Mouse (Mus musculus) kidney, postnatal 36 days (tissue): ENCODE measurements around the gene Ubp1.

ENCODE experiments used
- DNase-seq, 2 experiments: peaks; one replicate each; pipeline ENCODE4 v3.0.0; 2021 to 2022; ENCODE audit warnings: mixed read lengths in 2 of 2

The Ubp1 gene

DNA sequence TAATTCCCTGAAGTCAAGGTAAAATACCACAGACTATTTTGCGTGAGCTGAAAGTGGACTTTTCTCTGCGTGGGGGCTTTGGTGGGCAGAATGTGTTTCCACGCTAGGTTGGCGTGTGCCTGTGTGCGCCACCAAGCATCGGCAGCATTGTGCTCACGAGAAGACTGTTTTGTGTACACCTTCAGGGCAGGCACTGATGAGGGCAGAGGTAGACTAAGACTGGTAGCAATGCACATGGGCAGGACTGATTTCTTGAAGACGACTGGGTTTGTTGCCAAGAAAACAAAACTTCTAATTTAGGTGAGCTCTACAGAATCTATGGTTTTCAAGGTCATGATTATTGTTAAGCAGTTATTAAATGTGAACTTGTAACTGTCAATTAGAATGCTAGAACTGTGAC, 38.7 kb downstream of the Ubp1 start:
- DNase-seq, result no peak

DNA sequence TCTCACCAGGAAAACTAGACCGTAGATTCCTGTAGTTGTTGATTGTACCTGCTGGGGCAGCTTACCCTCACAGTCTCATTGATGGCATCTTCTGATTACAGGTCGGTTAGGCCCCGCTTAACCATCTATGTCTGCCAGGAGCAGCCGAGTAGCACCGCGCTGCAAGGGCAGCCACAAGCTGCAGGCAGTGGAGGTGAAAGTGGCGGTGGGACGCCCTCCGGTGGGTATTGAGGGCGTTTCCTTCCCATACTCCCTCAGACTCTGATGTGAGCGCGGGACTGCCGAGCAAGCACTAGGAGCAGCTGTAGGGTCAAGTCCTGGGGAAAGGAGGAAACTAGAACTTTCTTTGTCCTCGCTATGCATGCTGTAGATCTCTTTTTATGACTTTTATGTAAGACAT, 39.3 kb downstream of the Ubp1 start:
- peak in 1 of 2 experiments; percentile 27 for DNase-seq

DNA sequence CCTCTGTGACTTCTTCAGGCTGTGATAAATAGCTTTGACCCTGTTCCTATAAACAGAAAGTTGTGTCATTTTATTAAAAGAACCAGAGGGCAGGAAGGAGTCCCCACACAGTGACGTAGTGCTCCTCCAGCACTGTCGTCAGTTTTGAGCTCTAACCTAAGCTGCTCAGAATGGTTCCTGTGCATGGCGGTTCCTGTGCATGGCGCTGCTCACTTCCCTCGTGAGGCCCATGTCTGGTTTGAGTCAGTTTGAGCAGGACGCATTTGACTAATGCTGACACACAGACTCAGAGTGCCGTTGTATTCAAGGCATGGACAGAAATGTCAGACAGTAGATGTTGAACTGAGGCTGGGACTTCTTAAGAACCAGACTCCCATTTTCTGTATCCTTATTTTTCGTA, 40.9 kb downstream of the Ubp1 start:
- no peak for DNase-seq

DNA sequence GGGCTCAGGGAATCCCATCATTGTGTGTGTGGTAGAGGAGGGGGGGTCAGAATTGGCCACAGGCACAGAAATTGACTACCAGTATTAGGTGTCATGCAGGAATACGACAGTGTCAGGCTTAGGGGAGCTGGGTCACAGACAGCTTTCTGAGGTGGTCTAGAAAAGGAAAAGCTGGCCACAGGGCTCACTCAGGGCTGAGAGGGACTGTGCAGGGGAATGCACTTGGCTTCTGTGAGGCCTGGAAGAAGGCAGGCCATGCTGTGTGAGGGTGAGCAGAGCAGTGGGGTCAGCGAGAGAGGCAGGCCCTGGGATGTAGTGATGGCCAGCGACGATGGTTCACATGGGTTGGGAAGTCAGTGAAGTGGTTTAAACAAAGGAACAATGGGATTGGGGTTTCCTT, 43.1 kb downstream of the Ubp1 start:
- DNase-seq, result no peak

DNA sequence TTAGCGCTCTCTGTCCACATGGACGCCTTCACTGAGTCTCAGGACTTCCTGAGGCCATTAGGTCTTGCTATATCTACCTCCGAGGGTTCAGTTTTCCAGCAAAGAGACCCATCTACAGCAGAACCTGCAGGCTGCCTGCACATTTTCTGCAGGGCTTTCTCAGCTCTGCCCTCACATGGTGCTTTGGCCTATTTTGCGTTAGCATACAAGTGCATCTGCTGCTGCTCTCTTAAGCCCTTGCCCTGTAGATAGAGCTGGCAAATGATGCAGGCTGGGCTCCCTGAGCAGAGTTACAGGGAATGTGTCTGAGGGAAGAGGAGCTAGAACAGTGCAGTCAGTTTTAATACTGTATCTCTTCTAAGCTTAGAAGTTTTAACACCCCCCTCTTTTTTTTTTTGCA, 44.2 kb downstream of the Ubp1 start:
- DNase-seq, result no peak

DNA sequence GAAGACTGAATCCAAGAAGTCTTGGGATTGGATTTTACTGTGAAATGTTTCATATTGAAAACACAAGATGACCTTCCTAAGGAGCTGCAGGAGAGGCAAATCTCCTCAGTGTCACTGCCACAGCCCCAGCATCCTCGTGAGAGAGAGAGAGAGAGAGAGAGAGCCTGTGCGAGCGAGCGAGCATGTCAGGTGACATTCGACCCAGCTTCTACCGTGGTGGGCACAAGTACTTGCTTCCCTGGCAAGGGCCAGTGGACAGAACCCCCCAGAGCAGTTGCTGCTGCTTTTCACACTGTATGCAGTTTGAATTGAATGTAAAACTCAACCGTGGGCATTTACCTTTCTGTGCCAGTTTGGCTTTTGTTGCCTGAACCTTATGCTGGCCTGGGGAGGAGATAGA, 44.7 kb downstream of the Ubp1 start:
- no peak for DNase-seq

DNA sequence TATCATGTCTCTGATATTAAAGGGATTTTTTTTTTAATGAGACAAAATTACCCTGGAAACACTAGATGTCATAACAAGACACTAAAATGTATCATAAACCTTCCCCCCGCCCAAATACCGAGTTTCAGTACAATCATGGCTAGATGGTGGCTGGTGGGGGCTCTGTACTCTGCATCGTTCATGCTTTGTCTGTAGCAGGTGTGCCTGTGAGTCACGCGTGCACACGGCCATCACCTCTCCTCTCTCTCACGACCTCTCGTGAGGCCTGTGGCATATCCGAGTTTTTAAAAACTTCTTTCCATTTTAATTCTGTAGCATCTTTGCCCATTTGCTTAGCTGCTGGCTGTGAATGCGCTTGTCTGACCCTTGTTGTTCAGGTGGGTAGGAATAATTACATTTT, 45.5 kb downstream of the Ubp1 start:
- DNase-seq, result no peak

DNA sequence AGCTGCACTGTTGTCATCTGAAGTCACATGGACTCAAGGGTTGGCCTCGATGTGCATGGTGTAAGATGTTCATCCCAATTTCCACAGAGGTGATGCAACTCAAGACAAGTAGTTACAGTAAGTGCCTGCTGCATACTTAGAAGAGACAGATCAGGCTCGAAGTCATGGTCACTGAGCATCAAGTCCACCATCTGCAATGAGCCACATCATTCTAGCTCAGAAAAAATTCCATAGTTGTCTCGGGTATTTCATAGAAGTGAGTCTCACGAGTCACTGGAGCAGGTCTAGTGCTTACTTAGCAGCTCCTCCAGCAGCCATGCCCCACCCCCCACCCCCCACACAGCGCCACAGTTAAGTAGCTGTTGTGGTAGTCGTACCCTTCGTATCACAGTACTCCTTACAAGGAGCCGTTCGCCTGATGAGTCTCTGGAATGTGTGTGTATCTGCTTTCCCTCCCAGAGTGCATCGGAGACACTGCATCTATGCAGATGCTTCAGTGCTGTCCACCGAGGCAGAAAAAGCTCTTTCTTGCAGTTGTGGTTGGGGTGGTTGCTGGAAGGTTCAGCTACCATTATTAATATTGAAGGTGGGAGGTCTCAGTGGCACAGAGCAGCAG, 46.6 kb downstream of the Ubp1 start:
- no peak for DNase-seq

DNA sequence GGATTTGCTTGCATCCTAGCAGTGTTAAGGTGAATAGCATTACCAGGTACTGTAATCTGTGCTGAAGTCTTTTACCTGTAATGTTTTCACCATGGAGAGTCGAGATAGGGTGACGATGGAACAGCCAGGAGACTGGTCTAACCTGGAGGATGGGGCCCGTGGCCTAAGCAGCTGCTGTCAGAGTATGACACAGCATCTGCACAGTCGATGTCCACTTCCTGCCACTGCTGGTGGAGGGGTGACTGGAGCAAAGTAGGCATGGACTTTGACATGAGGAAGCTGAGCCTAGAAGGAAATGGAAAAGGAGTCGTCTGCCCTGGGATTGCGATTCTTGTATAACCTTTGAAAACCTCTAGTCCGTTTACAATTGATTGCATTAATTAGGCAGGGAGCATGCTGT, 47.9 kb downstream of the Ubp1 start:
- DNase-seq, result peak; percentile 25 to 27

DNA sequence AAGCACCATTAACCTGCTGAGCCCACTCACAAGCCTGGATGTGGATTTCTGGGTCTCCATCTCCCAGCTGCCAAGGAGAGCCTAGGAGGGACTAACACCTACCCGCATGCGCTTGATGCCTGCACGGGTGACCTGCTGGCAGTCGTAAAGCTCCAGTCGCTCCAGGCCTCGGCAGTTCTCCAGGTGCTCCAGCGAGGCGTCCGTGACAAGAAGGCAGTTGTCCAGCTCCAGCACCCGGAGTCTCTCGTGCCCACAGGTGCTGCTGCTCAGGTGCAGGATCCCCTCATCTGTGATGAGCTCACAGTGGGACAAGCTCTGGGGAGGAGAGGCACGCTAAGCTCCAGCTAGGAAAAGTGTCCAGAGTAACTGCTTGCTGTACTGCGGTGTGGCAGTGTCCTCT, 48.6 kb downstream of the Ubp1 start:
- DNase-seq, result peak; percentile 57 to 71

DNA sequence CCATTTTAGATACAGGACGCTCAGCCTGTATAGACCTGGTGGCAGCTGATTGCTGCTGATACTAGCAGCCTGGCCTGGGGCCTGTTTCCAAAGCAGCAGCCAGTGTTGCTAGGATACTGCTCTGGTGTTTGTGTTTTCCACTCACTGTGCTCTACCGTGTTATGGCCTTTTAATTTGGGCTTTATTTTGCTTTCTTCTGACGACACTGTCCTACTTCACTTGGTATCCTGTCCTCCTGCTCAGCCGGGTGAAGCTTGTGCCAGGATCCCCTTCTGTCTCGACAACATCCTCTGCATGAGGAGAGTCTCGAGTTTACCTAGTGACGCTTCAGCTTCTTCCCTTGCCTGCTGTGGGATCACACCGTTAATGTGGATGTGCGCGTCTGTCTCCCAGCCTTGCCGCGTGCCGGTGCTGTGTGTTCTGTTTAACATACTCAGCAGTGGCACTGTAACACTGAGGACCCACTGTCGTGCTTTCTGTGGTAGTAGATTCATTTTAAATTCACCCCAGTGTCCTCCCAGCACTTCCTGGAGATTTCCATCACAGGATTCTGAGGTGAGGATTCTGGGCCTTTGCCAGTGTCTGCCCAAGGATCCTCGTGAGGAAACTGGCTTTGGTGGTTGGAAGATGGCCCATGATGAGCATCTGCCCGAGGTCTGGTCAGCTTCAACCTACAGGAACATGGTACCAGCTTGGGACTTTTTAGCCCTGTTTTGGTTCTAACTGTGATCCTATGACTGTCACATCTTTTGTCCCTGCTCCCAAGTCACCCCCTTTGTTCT, 50.6 kb downstream of the Ubp1 start:
- peak; percentile 26 to 27 for DNase-seq

DNA sequence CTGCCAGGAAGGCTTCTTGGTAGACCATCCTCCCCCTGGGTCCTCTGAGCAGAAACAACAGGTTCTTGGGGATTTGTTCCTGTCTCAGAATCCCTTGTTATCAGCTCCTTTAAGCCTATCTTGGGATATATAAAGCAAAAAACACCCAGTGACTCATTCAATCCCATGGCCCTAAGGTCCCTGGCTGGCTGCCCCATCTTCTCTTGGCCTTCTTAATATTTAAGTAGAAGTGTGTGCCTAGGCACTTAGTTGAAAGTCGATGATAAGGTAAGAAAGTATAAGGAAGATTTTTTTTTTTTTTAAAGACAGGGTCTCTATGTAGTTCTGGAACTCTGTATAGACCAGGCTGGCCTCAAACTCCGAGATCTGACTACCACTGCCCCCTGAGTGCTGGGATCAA, 51.7 kb downstream of the Ubp1 start:
- no peak for DNase-seq

DNA sequence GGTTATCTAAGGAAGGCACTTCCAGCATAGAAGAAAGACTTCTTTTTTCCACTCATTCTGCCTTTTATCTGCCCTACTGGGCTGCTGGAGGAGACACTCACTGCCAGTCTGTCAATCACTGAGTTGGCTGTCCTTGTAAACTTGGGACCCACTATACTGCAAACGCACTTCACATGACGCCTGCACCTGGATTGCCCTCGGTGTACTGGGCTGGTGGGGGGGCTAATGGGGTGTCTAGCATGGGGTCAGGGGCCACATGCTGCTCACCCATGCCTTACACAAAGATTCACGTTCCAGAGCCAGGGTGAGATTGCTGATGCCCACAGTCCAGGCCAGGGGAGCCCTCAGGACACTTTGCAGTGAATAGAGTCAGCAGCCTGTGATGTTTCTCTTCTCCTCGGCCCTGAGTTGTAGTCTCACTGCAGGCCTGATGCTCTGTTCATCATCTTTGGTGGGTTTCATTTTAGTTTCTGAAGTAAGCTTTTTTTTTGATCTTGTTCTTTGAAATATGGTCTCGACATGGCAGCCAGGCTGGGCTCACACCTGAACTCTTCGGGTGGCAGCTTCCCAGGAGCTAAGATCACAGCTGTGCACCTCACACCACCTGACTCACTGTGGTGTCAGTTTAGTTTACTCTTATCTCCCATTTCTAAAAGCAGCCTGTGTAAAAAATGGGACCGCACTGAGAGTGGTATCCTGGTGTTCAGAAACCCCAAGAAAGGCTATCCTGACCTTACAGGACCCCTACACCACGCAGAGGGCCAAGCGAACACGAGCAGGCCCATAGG, 52.3 kb downstream of the Ubp1 start:
- peak in 1 of 2 experiments; percentile 41 for DNase-seq

DNA sequence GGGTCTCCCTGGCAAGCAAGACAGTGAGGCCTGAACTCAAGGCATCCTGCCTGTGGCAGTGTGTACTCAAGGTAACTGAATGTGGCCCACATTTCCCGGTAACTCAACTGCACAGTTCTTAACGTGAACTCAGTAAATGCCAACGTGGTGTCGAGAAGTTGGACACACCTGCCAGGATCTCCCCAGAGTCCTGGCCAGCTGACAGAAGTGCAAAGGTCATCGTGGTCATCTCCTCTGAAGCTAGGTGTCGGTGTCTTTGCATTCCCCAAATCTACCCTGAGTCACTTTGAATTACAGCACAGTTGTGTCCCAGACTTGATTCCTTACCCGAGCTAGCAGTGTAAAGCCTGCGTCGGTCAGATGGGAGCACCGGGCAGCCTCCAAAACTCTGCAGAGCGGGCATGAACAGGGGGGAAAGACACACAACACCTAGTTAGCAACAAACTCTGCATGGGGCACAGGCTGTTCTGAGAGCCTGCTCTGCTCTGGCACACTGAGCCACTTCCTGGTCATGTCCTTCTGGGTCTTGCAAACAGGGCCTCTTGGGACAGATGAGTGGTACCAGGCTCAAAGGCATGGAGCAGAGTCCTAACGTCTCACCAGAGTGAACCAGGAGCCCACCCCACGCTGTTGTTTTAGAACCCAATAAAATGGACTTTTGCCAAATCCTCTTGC, 54.3 kb downstream of the Ubp1 start:
- DNase-seq, result peak; percentile 81 to 88

DNA sequence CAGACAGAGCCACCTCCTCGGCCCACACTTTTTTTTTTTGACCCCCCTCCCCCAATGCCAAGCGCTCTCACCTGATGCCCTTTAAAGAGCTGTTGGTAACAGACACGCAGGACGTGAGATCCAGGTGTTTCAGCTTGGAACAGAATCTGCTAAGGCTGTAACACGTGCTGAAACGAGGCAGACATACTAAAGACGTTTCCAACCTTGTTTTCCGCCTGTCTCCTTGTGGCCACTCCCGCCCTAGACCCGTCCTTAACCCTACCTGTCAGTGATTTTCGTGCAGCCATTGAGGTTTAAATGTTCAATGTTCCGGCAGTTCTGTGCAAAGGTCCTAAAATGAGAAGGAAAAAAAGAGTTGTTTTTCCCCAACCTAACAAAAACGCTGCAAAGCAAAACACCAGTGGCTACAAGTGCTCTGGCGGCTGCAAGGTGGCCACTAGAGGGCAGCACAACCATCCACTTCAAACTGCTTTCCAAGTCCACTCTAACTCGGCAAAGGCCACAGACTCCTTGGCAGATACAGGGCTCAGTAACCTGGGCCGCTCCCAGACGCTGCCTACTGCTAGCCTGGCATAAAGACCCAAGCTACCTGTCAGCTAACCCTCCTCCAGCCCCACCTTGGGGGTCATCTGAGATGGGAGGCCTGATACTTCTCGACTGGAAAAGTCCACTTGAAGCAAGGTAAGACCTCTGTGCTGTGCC, 60.0 kb downstream of the Ubp1 start:
- DNase-seq, result peak; percentile 90 to 94

DNA sequence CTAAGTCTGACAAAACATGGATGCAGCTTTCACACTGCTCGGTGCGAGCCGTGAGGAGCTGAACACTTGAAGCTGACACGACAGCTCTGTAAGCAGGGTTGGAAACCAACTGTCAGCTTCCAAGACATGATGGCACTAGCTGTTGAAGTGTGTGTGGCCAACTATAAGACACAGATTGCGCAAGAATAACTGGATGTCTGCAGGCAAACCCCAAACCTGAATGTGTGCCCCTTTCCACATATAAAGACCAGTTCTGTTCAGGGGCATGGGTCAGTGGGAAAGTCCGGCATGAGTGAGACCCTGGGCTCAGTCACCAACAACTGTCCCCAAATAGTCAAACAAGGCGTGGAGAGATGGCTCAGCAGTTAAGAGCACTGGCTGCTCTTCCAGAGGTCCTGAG, 62.1 kb downstream of the Ubp1 start:
- no peak for DNase-seq

DNA sequence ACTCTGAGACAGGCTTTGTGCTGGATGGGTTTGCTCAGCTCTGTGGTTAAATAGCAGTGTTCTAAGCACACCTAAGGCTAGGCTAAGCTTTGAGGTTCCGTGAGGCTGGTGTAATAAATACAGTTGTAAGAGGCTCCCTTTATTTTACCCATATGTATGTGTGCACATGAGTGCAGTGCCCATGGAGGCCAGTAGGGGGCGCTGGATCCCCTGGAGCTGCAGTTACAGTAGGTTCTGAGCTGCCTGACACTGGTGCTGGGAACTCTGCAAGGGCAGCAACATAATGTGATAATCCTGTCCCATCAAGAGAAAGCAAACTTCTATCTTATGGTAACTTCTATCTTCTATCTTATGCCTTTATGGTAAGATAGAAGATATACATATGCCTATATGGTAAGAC, 67.6 kb downstream of the Ubp1 start:
- no peak for DNase-seq

DNA sequence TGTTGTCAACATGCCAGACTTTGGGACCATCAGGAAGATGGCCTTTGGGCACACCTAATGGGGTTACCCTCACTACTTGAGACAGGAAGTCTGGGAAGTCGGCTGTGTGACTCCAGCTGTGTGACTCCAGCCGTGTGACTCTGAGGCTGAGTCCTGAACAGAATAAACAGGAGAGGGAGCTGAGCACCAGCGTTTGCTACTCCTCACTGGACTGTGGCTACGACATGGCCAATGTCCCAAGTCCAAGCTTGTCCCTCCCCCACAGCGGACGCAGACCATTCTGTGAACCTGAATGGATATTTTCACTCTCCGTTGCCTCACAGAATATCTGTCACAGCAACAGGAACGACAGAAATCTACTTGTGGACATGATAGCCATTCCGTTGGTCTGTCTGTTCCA, 76.1 kb downstream of the Ubp1 start:
- peak; percentile 68 to 81 for DNase-seq

DNA sequence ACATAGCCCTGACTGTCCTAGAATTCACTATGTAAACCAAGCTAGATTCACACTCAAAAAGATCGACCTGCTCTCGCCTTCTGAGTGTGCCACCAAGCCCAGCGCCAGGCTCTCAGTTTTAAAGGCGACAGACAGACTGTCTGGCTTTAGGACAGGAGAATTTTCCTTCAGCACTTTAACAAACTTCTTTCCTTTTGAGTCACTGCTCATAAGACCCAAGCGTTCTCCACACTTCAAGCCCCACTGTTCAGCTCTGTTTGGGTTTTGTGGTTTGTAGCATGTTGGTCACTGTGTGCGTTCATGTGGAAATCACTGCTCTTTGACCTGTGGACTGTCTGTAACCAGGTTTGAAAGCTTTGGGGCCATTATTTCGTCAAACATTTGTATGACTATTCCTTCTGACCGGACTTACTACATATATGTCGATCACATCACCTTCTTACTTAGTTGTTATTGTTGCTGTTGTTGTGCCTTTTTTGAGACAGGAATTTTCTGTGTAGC, 77.2 kb downstream of the Ubp1 start:
- DNase-seq, result peak; percentile 57 to 66

DNA sequence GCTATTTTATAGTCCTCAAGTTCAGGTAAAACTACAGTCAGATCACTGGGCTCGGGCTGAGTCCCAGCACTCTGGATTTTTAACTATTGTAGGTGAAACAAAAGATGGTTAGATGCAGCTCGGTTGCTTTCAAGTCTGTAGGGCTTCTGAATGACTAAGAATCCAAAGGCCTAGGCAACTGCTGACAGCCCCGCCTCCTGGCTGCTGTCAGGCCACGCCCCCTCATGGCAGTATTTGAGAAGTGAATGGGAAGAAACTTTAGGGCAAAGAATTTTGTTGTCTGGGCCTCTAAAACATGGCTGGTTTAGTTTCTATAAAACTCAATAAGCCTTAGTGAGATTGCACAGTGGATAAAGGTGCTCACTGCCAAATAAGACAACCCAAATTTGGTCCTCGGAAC, 78.8 kb downstream of the Ubp1 start:
- peak in 1 of 2 experiments; percentile 53 for DNase-seq

DNA sequence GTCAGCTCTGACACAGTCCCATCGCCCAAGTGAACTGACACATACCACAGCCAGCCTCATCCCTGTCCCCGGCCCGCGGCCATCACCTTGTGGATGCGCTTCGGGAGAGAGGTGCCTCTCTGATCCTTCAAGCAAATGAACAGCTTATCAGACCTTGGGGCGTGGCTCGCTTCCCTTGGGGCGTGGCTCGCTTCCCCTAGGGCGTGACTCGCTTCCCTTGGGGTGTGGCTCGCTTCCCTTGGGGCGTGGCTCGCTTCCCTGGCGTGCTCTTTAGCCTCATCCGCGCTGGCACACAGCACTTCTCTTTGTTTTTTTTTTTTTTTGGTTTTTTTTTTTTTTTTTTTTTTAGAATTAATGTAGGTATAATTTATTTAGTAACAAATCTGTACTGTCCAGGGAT, 80.5 kb downstream of the Ubp1 start:
- no peak for DNase-seq

DNA sequence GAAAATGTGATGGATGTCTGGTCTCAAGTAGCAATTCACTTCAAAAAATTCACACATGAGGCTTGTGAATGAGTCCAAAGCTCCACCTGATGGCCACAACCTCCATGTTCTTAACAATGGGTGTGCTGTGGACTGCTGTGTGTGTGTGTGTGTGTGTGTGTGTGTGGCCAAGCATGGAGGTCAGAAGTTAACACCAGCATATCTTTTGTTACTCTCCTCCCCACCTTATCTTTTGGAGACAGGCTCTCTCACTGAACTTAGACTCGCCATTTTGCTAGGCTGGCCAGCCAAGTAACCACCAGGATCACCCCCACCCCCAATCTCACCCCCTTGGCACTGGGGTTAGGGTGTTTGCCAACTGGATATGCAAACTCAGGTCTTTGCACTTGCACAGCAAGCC, 83.3 kb downstream of the Ubp1 start:
- DNase-seq, result no peak
